Mouse (Mus musculus) left cerebral cortex, adult 18-20 months (tissue): ENCODE measurements around the gene Olfr201. TPM values are rescaled to one million over a fixed set of nuclear protein-coding genes. Genes with fewer than 3 reads are reported as not detected.
"Not testable (repeated sequence)": the region's sequence is repeated elsewhere in the genome, so short reads cannot be mapped to it uniquely, and the experiment has no call there.

Experiments
- DNase-seq, 2 experiments: peaks; one replicate each; pipeline ENCODE4 v3.0.0; 2021 to 2022; ENCODE audit warnings: low spot score in 2 of 2, mixed read lengths in 1 of 2
- long read RNA-seq, 2 experiments: library from polyadenylated mRNA; stranded (forward); transcript quantifications; one replicate each; pipeline ENCODE4 v2.0.0; 2021
- total RNA-seq, 2 experiments: library from RNA; stranded (reverse); gene quantifications; 2 replicates each; pipeline ENCODE4 v1.2.3; 2021

The Olfr201 gene
- total RNA-seq: not detected
- long read RNA-seq, experiment 1: 0 reads
- long read RNA-seq, experiment 2: 0 reads

GRCm38 (mm10) chr16:59272532-59272931 lies at the start of gene Olfr201:
TSS of gene Olfr201 (minus strand) at chr16:59272632.
- not testable (repeated sequence) for DNase-seq

DNA sequence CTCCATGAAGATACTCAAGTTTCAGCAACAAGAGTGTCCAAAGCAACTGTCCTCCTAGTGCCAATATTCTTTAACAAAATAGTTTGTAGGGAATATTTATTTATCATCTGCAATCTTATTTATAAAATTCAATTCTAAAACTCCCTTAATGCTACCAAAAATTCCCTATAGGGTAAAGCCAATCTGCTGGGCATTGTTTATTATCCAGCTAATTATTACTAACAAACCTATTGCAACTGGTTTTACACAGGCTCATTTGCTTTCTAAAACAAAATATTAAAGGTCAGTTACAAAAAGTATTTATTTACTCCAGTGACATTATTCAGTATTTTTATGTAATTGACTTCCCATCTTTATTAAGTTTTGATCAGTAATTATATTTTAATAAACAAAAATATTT lies 45.7 kb upstream of the Olfr201 start, which contains the start of gene Olfr204:
Gene Olfr204, minus strand, starts transcription at position 101 of the 400 bp plus-strand sequence.
- DNase-seq: no peak

DNA sequence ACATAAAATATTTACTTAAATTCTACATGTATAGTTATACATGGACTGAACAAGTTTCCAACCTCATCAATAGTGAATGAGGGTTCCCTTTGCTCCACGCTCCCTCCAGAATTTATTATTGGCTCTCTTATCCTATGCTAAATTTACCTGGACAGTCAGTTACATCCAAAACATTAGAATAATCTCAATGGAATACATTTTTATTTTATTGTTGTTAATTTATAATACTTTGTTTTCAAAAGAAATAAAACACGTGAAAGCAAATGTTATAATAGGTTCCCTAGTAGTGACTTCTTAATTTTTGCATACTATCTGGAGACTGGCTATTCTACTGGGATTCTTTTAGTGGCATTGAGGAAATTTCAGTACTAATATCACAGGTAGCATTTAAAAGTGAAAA lies 26.1 kb upstream of the Olfr201 start, which contains the start of gene Olfr203:
Gene Olfr203, plus strand, starts transcription at position 301 of the 400 bp plus-strand sequence.
- no peak for DNase-seq

DNA sequence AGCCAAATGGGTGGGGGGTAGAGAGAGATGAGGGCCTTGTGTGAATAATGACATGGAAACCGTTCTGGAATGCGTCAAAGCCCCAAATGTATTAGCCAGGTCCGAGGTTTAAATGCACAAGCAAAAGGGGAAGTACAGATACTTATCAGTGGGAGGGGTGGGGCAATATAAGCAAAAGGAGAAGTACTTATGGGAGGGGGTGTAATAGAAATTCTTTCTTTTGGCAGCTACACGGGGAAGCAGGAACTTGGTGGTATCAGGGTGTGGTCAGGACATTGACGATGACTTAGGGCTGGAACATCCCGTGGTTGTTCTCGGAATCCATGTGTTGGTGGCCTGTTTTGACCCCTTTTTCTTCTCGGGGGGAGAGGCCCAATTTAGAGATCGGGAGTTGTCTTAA lies 15.1 kb upstream of the Olfr201 start:
- not testable (repeated sequence) for DNase-seq

- DNase-seq: no peak
Measured at GRCm38 (mm10) chr16:59286693-59287092, 14.3 kb upstream of the Olfr201 start, which contains the start of gene Olfr202. TSS of gene Olfr202 (minus strand) at chr16:59286793.

DNA sequence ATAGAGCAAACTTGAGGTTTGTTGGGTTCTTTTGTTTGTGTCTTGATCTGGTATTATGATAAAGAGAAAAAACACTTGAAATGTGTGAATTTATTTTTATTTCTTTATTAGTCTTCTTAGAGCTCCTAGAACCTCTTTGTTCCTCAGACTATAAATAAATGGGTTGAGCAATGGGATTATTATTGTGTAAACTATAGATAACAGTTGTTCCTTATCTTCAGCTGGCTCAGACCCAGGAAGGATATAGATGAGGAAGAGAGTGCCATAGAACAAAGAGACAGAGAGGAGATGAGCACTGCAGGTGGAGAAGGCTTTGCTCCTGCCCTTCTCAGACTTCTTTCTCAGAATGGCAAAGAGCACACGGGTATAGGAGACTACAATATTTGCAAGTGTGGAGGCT lies 11.0 kb upstream of the Olfr201 start:
- DNase-seq: no peak

DNA sequence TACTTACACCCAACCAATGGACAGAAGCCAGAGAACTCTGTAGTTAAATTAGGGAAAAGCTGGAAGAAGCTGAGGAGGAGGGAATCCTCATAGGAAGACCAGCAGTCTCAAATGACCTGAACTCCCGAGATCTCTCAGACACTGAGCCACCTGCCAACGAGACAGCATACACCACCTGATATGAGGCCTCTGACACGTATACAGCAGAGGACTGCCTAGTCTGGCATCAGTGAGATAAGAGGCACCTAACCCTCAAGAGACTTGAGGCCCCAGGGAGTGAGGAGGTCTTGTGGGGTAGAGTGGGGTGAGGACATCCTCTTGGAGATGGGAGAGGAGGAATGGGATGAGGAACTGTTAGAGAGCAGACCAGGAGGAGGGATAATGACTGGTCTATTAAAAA lies 8.1 kb upstream of the Olfr201 start:
- no peak for DNase-seq

GRCm38 (mm10) chr16:59269097-59269496 lies 3.3 kb downstream of the Olfr201 start:
- not testable (repeated sequence) for DNase-seq

DNA sequence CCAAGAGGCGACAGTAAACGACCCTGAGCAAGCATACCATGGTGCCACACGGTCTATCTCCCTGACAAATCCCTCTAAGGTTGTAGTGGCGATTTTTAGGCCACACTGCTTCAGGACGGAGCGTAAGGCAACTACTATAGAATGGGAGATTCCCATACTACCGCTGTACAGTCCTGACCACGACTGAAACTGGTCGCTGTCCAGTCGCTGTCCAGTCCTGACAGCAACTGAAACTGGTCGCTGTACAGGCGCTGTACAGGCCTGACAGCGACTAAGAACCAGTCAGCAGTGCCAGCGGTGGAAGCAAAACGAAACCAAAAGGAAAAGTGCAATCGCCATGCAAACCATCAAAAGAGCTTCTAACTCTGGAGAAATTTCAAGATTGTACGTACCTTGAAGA lies 22.7 kb downstream of the Olfr201 start:
- no peak for DNase-seq

DNA sequence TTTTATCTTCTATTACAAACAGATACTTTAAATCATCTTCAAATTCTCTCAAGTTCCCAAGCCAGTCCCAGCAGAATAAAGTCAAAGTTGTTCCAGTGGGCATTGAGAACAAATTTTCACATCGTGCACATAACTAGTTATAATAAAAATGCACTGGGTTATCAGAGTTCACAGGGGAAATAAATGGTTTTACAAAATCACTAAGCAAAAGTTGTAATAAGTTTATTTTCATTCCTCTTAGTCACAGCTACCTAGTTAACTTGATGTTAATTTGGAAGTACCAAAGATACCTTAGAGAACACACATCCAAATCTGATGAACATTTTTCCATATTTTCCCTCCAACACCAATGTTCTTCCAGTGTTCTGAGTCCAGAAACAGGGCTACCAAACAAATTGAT lies 52.8 kb downstream of the Olfr201 start, which contains the start of gene Olfr199:
Gene Olfr199, minus strand, starts transcription at position 101 of the 400 bp plus-strand sequence.
- DNase-seq: not testable (repeated sequence)

GRCm38 (mm10) chr16:59217861-59218260 lies 54.6 kb downstream of the Olfr201 start:
- DNase-seq: not testable (repeated sequence)

Other genes with a start within 250 kb of the Olfr201 start
- gene Olfr186, start 242.3 kb downstream of the Olfr201 start, total RNA-seq: not detected
- not detected for gene Olfr187, start 232.9 kb downstream of the Olfr201 start, total RNA-seq
- not detected for gene Olfr190, start 194.6 kb downstream of the Olfr201 start, total RNA-seq
- not detected for gene Olfr191, start 182.8 kb downstream of the Olfr201 start, total RNA-seq
- gene Olfr193, start 160.8 kb downstream of the Olfr201 start, total RNA-seq: not detected
- gene Olfr194, start 151.6 kb downstream of the Olfr201 start, total RNA-seq: not detected
- gene Olfr195, start 125.6 kb downstream of the Olfr201 start, total RNA-seq: not detected
- not detected for gene Olfr196, start 102.2 kb downstream of the Olfr201 start, total RNA-seq
- gene Olfr198, start 69.1 kb downstream of the Olfr201 start, total RNA-seq: not detected
- not detected for gene Olfr199, start 52.9 kb downstream of the Olfr201 start, total RNA-seq
- gene Olfr202, start 14.2 kb upstream of the Olfr201 start, total RNA-seq: not detected
- gene Olfr203, start 26.2 kb upstream of the Olfr201 start, total RNA-seq: not detected
- gene Olfr204, start 45.6 kb upstream of the Olfr201 start, total RNA-seq: not detected
- gene Olfr205, start 58.5 kb upstream of the Olfr201 start, total RNA-seq: not detected
- gene Olfr206, start 76.6 kb upstream of the Olfr201 start, total RNA-seq: not detected
- gene Olfr209, start 91.4 kb upstream of the Olfr201 start, total RNA-seq: not detected
- gene Gabrr3, start 134.7 kb upstream of the Olfr201 start, total RNA-seq: under 1 TPM; 0.12 to 0.16 TPM
- 10 to 100 TPM; 11.4 to 12.0 TPM for gene Riox2, start 199.1 kb upstream of the Olfr201 start, total RNA-seq